Mouse (Mus musculus) CH12.LX (cell line): ENCODE data around the gene Ankrd63. TPM values are rescaled to one million over a fixed set of nuclear protein-coding genes. Genes with fewer than 3 reads are reported as not detected.

Experiments used
- DNase-seq: peaks from one replicate; pipeline ENCODE4 v3.0.0-alpha.2; 2013; ENCODE audit errors: extremely low read depth
- H3K27ac ChIP-seq: 2 replicates; pipeline ENCODE4 v1.5.1; 2012; ENCODE audit warnings: low read depth, mild to moderate bottlenecking, control low read depth, moderate library complexity; ENCODE audit not compliant: insufficient read depth
- H3K27me3 ChIP-seq: replicated peaks from 2 replicates; pipeline ENCODE3; 2012; ENCODE audit warnings: inconsistent platforms
- H3K36me3 ChIP-seq, 2 experiments: replicated peaks in 1 of 2; 2 replicates each; pipeline versions ENCODE3 to v1.6.1; 2012; ENCODE audit warnings: inconsistent platforms in 1 of 2, low read length in 1 of 2, mild to moderate bottlenecking in 1 of 2, mixed read lengths in 1 of 2, moderate library complexity in 1 of 2; ENCODE audit not compliant: control insufficient read depth in 1 of 2, insufficient read depth in 1 of 2
- H3K4me1 ChIP-seq, 2 experiments: 2 replicates each; pipeline ENCODE4 v1.6.1; 2012; ENCODE audit warnings: inconsistent platforms in 1 of 2, moderate library complexity in 1 of 2; ENCODE audit not compliant: insufficient read depth in 2 of 2, control insufficient read depth in 1 of 2
- H3K4me2 ChIP-seq: 2 replicates; pipeline ENCODE4 v1.6.1; 2012; ENCODE audit warnings: low read depth, mild to moderate bottlenecking, control low read depth; ENCODE audit not compliant: poor library complexity, insufficient read depth, severe bottlenecking
- H3K4me3 ChIP-seq, 3 experiments: fragments of 150-350 bp in 1 of 3; sonication (generic) in 1 of 3; replicated peaks in 1 of 3; 2 replicates each; pipeline versions ENCODE3 to v1.5.1; 2011 to 2012; ENCODE audit warnings: low read depth in 2 of 3, low read length in 2 of 3, mild to moderate bottlenecking in 2 of 3, moderate library complexity in 2 of 3, control low read depth in 1 of 3, improper control_type of control experiment in 1 of 3, inconsistent platforms in 1 of 3, mixed read lengths in 1 of 3; ENCODE audit not compliant: poor library complexity in 1 of 3
- H3K79me2 ChIP-seq: replicated peaks from 2 replicates; pipeline ENCODE4 v1.6.1; 2012; ENCODE audit warnings: mild to moderate bottlenecking, moderate library complexity; ENCODE audit not compliant: control insufficient read depth, poor library complexity, insufficient read depth, severe bottlenecking; ENCODE audit errors: extremely low read depth
- H3K9ac ChIP-seq: 2 replicates; pipeline ENCODE4 v1.6.1; 2012; ENCODE audit warnings: low read depth, mild to moderate bottlenecking, control low read depth, moderate library complexity; ENCODE audit not compliant: insufficient read depth
- H3K9me3 ChIP-seq: replicated peaks from 2 replicates; pipeline ENCODE3; 2012; ENCODE audit warnings: low read length, inconsistent platforms, mixed read lengths
- ELF1 ChIP-seq: IDR thresholded peaks from 2 replicates; pipeline ENCODE4 v1.6.1; 2014; ENCODE audit warnings: low read depth, mild to moderate bottlenecking, inconsistent platforms, low read length, improper control_type of control experiment
- ETS1 ChIP-seq: conservative IDR thresholded peaks from 2 replicates; pipeline ENCODE4 v1.6.1; 2012; ENCODE audit warnings: low read depth, mild to moderate bottlenecking, inconsistent platforms, low read length, improper control_type of control experiment, moderate library complexity
- HCFC1 ChIP-seq: IDR thresholded peaks from 2 replicates; pipeline ENCODE4 v1.6.1; 2012; ENCODE audit warnings: low read depth, mild to moderate bottlenecking, inconsistent platforms, low read length, improper control_type of control experiment
- IRF4 ChIP-seq: IDR thresholded peaks from 2 replicates; pipeline ENCODE4 v1.6.1; 2014; ENCODE audit warnings: low read depth, mild to moderate bottlenecking, inconsistent platforms, low read length, improper control_type of control experiment
- KAT2A ChIP-seq: IDR thresholded peaks from 2 replicates; pipeline ENCODE4 v1.6.1; 2012; ENCODE audit warnings: low read length, improper control_type of control experiment, inconsistent platforms; ENCODE audit not compliant: insufficient replicate concordance
- MAZ ChIP-seq: IDR thresholded peaks from 2 replicates; pipeline ENCODE4 v1.6.1; 2012; ENCODE audit warnings: low read depth, mild to moderate bottlenecking, inconsistent platforms, low read length, improper control_type of control experiment, moderate library complexity
- MEF2A ChIP-seq: IDR thresholded peaks from 2 replicates; pipeline ENCODE4 v1.6.1; 2014; ENCODE audit warnings: low read depth, mild to moderate bottlenecking, inconsistent platforms, low read length, improper control_type of control experiment, borderline replicate concordance
- MXI1 ChIP-seq: IDR thresholded peaks from 2 replicates; pipeline ENCODE4 v1.6.1; 2011; ENCODE audit warnings: mild to moderate bottlenecking, low read depth, low read length, improper control_type of control experiment
- NELFE ChIP-seq: IDR thresholded peaks from 2 replicates; pipeline ENCODE4 v1.6.1; 2011; ENCODE audit warnings: low read depth, low read length, improper control_type of control experiment
- NRF1 ChIP-seq: IDR thresholded peaks from 2 replicates; pipeline ENCODE4 v1.6.1; 2014; ENCODE audit warnings: low read depth, mild to moderate bottlenecking, inconsistent platforms, low read length, improper control_type of control experiment, moderate library complexity
- POLR2AphosphoS2 ChIP-seq: IDR thresholded peaks from 2 replicates; pipeline ENCODE4 v1.6.1; 2011; ENCODE audit warnings: low read depth, low read length, improper control_type of control experiment
- RCOR1 ChIP-seq: conservative IDR thresholded peaks from 2 replicates; pipeline ENCODE4 v1.6.1; 2012; ENCODE audit warnings: low read depth, mild to moderate bottlenecking, inconsistent platforms, low read length, improper control_type of control experiment
- TCF12 ChIP-seq: IDR thresholded peaks from 2 replicates; pipeline ENCODE4 v1.6.1; 2014; ENCODE audit warnings: low read depth, mild to moderate bottlenecking, inconsistent platforms, low read length, improper control_type of control experiment
- UBTF ChIP-seq: IDR thresholded peaks from 2 replicates; pipeline ENCODE4 v1.6.1; 2012; ENCODE audit warnings: low read depth, mild to moderate bottlenecking, inconsistent platforms, low read length, improper control_type of control experiment, moderate library complexity
- USF2 ChIP-seq: conservative IDR thresholded peaks from 2 replicates; pipeline ENCODE4 v1.6.1; 2011; ENCODE audit warnings: low read depth, low read length, improper control_type of control experiment
- ZMIZ1 ChIP-seq: IDR thresholded peaks from 2 replicates; pipeline ENCODE4 v1.6.1; 2012; ENCODE audit warnings: low read depth, mild to moderate bottlenecking, inconsistent platforms, low read length, improper control_type of control experiment
- ZNF384 ChIP-seq: IDR thresholded peaks from 2 replicates; pipeline ENCODE4 v1.6.1; 2012; ENCODE audit warnings: low read depth, low read length, improper control_type of control experiment, inconsistent platforms
- dilution Hi-C: fragments of 300-500 bp; cut with MboI; formaldehyde crosslinking; loops from 2 replicates; pipeline ENCODE4 v1.14.3; 2020; ENCODE audit warnings: low sequenced_read_pairs; ENCODE audit not compliant: extremely low pct_unique_long_range_greater_than_20kb, extremely low pct_ligation_motif_present
- in situ Hi-C: fragments of 300-500 bp; cut with MboI; formaldehyde crosslinking; loops from 3 replicates; pipeline ENCODE4 v1.14.3; 2019; ENCODE audit warnings: low sequenced_read_pairs, low pct_ligation_motif_present, low pct_unique_long_range_greater_than_20kb, mixed read lengths
- polyA plus RNA-seq: library from polyadenylated mRNA; unstranded; fragments of >175 nt; gene quantifications from 2 replicates; pipeline ENCODE4 v1.2.1, GENCODE M21; 2012; ENCODE audit warnings: low read depth; ENCODE audit not compliant: insufficient read length
- total RNA-seq, 2 experiments: library from RNA; depleted of rRNA; stranded (reverse); fragments of 300-350 nt in 1 of 2; fragments of >200 nt in 1 of 2; gene quantifications; 2 replicates each; pipeline ENCODE4 v1.2.3; 2012 to 2014

Ankrd63 gene
- total and polyA plus RNA-seq, 3 experiments = 0.07 TPM; not detected in 2

GRCm38 (mm10) chr2:118723693-118724486 is 20.1 kb upstream of the Ankrd63 start:
- no peak overlapping the region for H3K4me2 ChIP-seq
- dilution Hi-C loops (no loop called here), in situ Hi-C loops (no loop called here)
- no peaks in the 10 kb centered on the region for H3K9me3 ChIP-seq
- H3K27me3 ChIP-seq = no peaks in the 10 kb centered on the region
- no peak overlapping the region for H3K9ac ChIP-seq
- H3K4me1 ChIP-seq = peaks cover 8 to 45% of the 10 kb centered on the region in 2 experiments; a peak in 3 of 4 replicates
- H3K36me3 ChIP-seq = peaks cover 17 to 64% of the 10 kb centered on the region in 2 experiments
- DNase-seq = no peak
- no peak overlapping the region for H3K4me3 ChIP-seq
- no peak overlapping the region for H3K27ac ChIP-seq
- no peaks in the 10 kb centered on the region for H3K79me2 ChIP-seq
- no peak for TF ChIP-seq UBTF
- no peak for TF ChIP-seq POLR2AphosphoS2
- TF ChIP-seq ELF1 = no peak
- no peak for TF ChIP-seq ZMIZ1
- TF ChIP-seq ETS1 = no peak
- no peak for TF ChIP-seq MAZ
- no peak for TF ChIP-seq MXI1
- no peak for TF ChIP-seq ZNF384
- no peak for TF ChIP-seq NELFE
- TF ChIP-seq IRF4 = no peak
- no peak for TF ChIP-seq HCFC1
- no peak for TF ChIP-seq NRF1
- no peak for TF ChIP-seq MEF2A
- no peak for TF ChIP-seq RCOR1
- TF ChIP-seq USF2 = no peak
- TF ChIP-seq TCF12 = no peak
- TF ChIP-seq KAT2A = no peak

- Histone ChIP-seq H3K27ac (no peak overlapping the region), H3K4me1 (peaks cover 10 to 21% of the 10 kb centered on the region in 2 experiments), H3K4me3 (no peak overlapping the region)
- dilution Hi-C loops = no loop called here
- DNase-seq = no peak
- in situ Hi-C loops = no loop called here
- TF ChIP-seq USF2 = no peak
- no peak for TF ChIP-seq MXI1
- TF ChIP-seq NRF1 = no peak
- TF ChIP-seq, all 38 proteins: peak for 0
- H3K9ac ChIP-seq = no peak overlapping the region
- no peaks in the 10 kb centered on the region for H3K9me3 ChIP-seq
- H3K36me3 ChIP-seq = peaks cover 36 to 94% of the 10 kb centered on the region in 2 experiments
- H3K27me3 ChIP-seq = no peaks in the 10 kb centered on the region
- no peaks in the 10 kb centered on the region for H3K79me2 ChIP-seq
- no peak overlapping the region for H3K4me2 ChIP-seq
Measured at GRCm38 (mm10) chr2:118716677-118717076, 12.9 kb upstream of the Ankrd63 start.
